Comparison of ENCODE assay signal across 29 mouse cellular contexts in genomic region chr8:5964299-5964698, GRCm38 (mm10).
"Had no signal": no experiment of that assay in that cellular context is flagged by ENCODE, and none has a peak within 500 bp of the region (broad histone marks: within the 10 kb centered on the region; RNA-seq: fewer than 3 reads in every experiment).

No protein-coding gene starts in this region.

- DNase-seq: cerebellum, adult 18-20 months; cerebellum, adult 2 months; cerebellum, adult 8-10 months; cerebellum, adult 9-10 months; cerebellum, adult 9-11 months; cerebellum, postnatal 10 days; cerebellum, postnatal 14 days; cerebellum, postnatal 25 days; cerebellum, postnatal 36 days; embryo, embryonic 11 days; forebrain, postnatal 0 days; gastrocnemius, adult 2 months; gastrocnemius, postnatal 10 days; gastrocnemius, postnatal 14 days; gastrocnemius, postnatal 25 days; gastrocnemius, postnatal 36 days; heart, adult 11 months; heart, adult 18-20 months had no signal

- H3K9me3 ChIP-seq: embryonic facial prominence, embryonic 10.5 days; embryonic facial prominence, embryonic 12.5 days; embryonic facial prominence, embryonic 13.5 days; embryonic facial prominence, embryonic 15.5 days; forebrain, embryonic 10.5 days; forebrain, embryonic 12.5 days; forebrain, embryonic 13.5 days; forebrain, embryonic 15.5 days had no signal

- H3K9ac ChIP-seq: embryonic facial prominence, embryonic 12.5 days; embryonic facial prominence, embryonic 13.5 days; embryonic facial prominence, embryonic 15.5 days; forebrain, embryonic 12.5 days; forebrain, embryonic 13.5 days; forebrain, embryonic 15.5 days; forebrain, postnatal 0 days had no signal

- ATAC-seq: forebrain, embryonic 13.5 days; forebrain, embryonic 14.5 days; forebrain, embryonic 15.5 days; forebrain, embryonic 16.5 days; forebrain, postnatal 0 days had no signal

- H3K4me3 ChIP-seq: embryonic facial prominence, embryonic 10.5 days; embryonic facial prominence, embryonic 12.5 days; embryonic facial prominence, embryonic 13.5 days; embryonic facial prominence, embryonic 15.5 days; erythroblast, embryonic 14.5 days; forebrain, embryonic 10.5 days; forebrain, embryonic 12.5 days; forebrain, embryonic 13.5 days; forebrain, embryonic 15.5 days; gastrocnemius, adult 2 months had no signal

- H3K36me3 ChIP-seq: embryonic facial prominence, embryonic 10.5 days; embryonic facial prominence, embryonic 12.5 days; embryonic facial prominence, embryonic 13.5 days; embryonic facial prominence, embryonic 15.5 days; forebrain, embryonic 10.5 days; forebrain, embryonic 12.5 days; forebrain, embryonic 15.5 days had no signal

- H3K4me2 ChIP-seq: embryonic facial prominence, embryonic 12.5 days; embryonic facial prominence, embryonic 13.5 days; embryonic facial prominence, embryonic 15.5 days; forebrain, embryonic 12.5 days; forebrain, embryonic 13.5 days; forebrain, embryonic 15.5 days had no signal

- H3K4me1 ChIP-seq: embryonic facial prominence, embryonic 13.5 days; embryonic facial prominence, embryonic 15.5 days; forebrain, embryonic 10.5 days; forebrain, embryonic 12.5 days; forebrain, embryonic 13.5 days; forebrain, embryonic 15.5 days had no signal

- H3K27me3 ChIP-seq: embryonic facial prominence, embryonic 12.5 days; embryonic facial prominence, embryonic 13.5 days; embryonic facial prominence, embryonic 15.5 days; forebrain, embryonic 12.5 days; forebrain, embryonic 13.5 days; forebrain, embryonic 15.5 days had no signal

- H3K27ac ChIP-seq: embryonic facial prominence, embryonic 10.5 days; embryonic facial prominence, embryonic 12.5 days; embryonic facial prominence, embryonic 13.5 days; embryonic facial prominence, embryonic 15.5 days; forebrain, embryonic 10.5 days; forebrain, embryonic 12.5 days; forebrain, embryonic 13.5 days; forebrain, embryonic 15.5 days; gastrocnemius, adult 2 months had no signal
